Mouse (Mus musculus): ENCODE measurements around the gene Arl14. TPM values are rescaled to one million over a fixed set of nuclear protein-coding genes. Genes with fewer than 3 reads are reported as not detected.
"Not testable (repeated sequence)": the region's sequence is repeated elsewhere in the genome, so short reads cannot be mapped to it uniquely, and the experiment has no call there.

The Arl14 gene
- polyA plus RNA-seq, 1 experiment from 2014 or later = not detected

DNA sequence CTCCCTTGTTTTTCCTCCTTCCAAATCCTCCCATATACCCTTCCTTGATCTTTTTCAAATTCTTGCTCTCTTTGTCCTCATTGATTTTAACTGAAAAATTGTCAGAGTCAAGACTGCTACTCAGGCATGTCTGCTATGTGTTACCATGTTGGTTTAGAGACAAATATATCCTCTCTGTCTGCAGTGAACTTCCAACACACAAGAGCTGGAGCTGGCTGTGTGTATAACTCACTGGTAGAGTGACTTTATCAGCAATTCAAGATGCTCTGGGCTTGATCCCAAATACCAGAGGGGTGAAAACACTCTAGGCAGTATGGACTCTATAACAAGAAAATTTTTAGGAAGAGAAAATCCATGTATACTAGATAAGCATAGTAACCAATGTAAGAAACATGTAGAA, 2.8 kb downstream of the Arl14 start:
- no peaks in the 10 kb centered on the region for H3K4me1 ChIP-seq
- H3K27ac ChIP-seq = no peak overlapping the region
- H3K4me3 ChIP-seq = no peak overlapping the region
- H3K36me3 ChIP-seq = no peaks in the 10 kb centered on the region
- no peaks in the 10 kb centered on the region for H3K9me3 ChIP-seq
- H3K27me3 ChIP-seq (ENCODE audit: insufficient read depth, poor library complexity, severe bottlenecking) = no peaks in the 10 kb centered on the region
- no peak for DNase-seq (ENCODE audit: low spot score)

DNA sequence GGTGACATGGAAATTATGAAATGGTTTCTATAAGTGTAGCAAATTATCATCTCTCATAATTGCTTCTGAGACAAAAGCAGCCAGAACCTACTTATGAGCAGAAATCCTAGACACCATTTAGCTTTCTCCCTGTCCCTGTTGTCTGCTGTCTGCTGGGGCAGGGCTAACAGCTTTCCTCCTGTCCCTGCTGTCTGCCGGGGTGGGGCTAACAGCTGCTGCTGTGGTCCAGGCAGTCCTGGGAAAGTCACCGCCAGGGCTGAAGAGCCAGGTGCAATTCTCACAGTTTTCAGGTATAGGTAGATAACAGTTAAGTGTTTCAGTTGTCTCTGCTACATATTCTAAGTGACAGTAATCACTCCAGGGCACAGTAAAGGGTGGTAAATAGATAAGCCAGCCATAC, 4.3 kb downstream of the Arl14 start:
- no peak for DNase-seq (ENCODE audit: low spot score)
- H3K4me1 ChIP-seq = no peaks in the 10 kb centered on the region
- 61% methylated on average over 2 of the region's 2 CpGs for WGBS

DNA sequence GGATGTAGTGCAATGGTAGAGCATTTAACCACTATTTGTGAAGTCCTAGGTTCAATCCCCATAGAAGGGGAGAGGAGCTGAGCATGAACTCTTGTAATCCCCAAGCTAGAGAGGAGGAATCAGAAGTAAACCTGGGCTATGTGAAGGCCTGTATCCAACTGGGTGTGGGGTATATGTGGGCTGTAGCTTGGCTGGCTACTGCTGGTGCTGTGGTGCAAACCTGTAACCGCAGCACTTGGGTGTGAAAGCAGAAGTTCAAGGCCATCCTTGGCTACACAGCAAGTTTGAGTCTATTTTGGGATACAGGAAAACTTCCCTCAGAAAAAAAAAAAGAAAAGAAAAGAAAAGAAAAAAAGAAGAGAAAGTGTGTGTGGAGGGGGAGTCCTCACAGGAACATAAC, 5.8 kb downstream of the Arl14 start:
- H3K4me3 ChIP-seq = no peak overlapping the region
- no peak for DNase-seq (ENCODE audit: low spot score)
- no peak overlapping the region for H3K27ac ChIP-seq
- no peaks in the 10 kb centered on the region for H3K9me3 ChIP-seq
- no peaks in the 10 kb centered on the region for H3K27me3 ChIP-seq (ENCODE audit: insufficient read depth, poor library complexity, severe bottlenecking)
- no peaks in the 10 kb centered on the region for H3K4me1 ChIP-seq
- 68% methylated on average over 1 of the region's 1 CpGs for WGBS
- no peaks in the 10 kb centered on the region for H3K36me3 ChIP-seq

More for the DNA sequence above, 4.3 kb downstream of the Arl14 start:
- Histone ChIP-seq H3K4me3 (no peak overlapping the region), H3K9me3 (no peaks in the 10 kb centered on the region), H3K27me3 (ENCODE audit: insufficient read depth, poor library complexity, severe bottlenecking) (no peaks in the 10 kb centered on the region), H3K27ac (no peak overlapping the region), H3K36me3 (no peaks in the 10 kb centered on the region)

DNA sequence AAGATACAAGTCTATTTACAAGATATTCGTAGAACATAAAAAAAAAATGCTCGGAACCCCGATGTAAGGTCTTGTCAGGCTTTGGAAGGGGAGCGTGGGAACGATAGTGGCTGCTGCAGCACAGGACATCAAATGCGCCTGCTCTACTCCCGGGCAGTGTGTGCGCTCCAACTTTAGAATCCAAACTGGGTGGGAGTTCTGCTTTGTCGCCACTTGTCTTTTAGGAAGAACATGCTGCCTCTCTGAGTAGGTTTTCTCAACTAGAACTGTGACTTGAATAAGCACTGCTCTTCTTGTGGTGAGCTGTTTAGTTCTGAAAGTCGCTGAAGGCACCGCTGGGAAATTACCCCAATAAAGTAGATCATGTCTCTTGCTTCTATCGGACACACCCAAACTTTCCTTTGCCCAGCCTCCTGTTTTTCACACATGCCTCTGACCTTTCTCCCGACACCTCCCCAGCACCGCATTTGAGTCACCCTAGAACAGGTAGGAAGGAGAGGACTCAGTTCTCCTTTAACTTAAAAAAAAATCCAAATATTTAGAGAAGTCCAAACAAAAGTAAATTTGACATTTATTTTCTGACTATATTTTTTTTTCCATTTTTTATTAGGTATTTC, 9.4 kb downstream of the Arl14 start:
- 86% methylated on average over 14 of the region's 14 CpGs for WGBS
- Histone ChIP-seq H3K4me1 (no peaks in the 10 kb centered on the region), H3K27ac (no peak overlapping the region), H3K27me3 (ENCODE audit: insufficient read depth, poor library complexity, severe bottlenecking) (no peaks in the 10 kb centered on the region), H3K9me3 (no peaks in the 10 kb centered on the region), H3K4me3 (no peak overlapping the region), H3K36me3 (no peaks in the 10 kb centered on the region)
- no peak for DNase-seq (ENCODE audit: low spot score)

DNA sequence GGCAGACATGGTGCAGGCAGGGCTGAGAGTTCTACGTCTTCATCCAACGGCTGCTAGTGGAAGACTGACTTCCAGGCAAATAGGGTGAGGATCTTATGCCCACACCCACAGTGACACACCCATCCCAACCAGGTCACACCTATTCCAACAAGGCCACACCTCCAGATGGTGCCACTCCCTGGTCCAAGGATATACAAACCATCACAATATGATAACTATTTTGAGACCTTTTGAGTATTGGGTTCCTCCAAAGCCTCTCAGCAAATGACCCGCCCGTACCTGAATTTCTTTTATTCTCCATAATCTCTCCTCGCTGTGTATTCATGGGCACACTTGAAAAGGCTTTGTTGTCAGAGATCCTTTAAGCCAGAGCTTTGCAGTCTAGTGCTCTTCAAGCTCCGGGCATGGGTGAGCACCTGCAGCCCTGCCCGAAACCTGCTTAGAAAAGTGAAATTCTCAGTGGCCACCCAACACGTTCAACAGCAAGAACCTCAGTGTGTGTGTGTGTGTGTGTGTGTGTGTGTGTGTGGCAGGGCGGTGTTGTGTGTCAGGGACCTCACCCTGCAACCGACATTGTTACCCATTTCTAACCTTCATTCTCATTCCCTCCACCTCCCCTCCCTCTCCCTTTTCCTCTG, 11.5 kb downstream of the Arl14 start:
- DNase-seq (ENCODE audit: low spot score); H3K4me3 ChIP-seq; H3K4me1 ChIP-seq; H3K27me3 ChIP-seq (ENCODE audit: insufficient read depth, poor library complexity, severe bottlenecking); H3K27ac ChIP-seq; H3K9me3 ChIP-seq; H3K36me3 ChIP-seq: not testable (repeated sequence)
- WGBS = 84% methylated on average over 10 of the region's 10 CpGs

DNA sequence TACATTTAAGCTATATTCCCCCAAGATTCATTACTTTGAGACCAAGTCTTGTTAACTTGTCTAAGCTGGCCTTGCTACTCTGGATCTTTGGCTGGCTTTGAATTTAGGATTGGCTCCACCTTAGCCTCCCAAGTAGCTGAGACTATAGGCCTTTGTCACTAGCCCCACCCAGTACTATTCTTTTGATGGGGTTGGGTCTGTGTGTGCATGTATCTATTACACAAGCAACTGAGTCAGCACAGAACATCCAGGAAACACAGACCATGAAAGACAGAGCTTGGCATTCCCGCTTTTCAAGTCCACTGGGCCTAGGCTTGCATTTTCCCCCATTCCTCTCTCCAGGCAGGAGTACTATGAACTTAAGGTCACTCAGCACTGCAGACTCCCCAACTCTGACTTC, 12.3 kb downstream of the Arl14 start:
- H3K27ac ChIP-seq = no peak overlapping the region
- no peaks in the 10 kb centered on the region for H3K4me1 ChIP-seq
- no peaks in the 10 kb centered on the region for H3K27me3 ChIP-seq (ENCODE audit: insufficient read depth, poor library complexity, severe bottlenecking)
- H3K9me3 ChIP-seq = no peaks in the 10 kb centered on the region
- no peak for DNase-seq (ENCODE audit: low spot score)
- H3K36me3 ChIP-seq = no peaks in the 10 kb centered on the region
- WGBS = 94% methylated on average over 1 of the region's 1 CpGs
- no peak overlapping the region for H3K4me3 ChIP-seq

DNA sequence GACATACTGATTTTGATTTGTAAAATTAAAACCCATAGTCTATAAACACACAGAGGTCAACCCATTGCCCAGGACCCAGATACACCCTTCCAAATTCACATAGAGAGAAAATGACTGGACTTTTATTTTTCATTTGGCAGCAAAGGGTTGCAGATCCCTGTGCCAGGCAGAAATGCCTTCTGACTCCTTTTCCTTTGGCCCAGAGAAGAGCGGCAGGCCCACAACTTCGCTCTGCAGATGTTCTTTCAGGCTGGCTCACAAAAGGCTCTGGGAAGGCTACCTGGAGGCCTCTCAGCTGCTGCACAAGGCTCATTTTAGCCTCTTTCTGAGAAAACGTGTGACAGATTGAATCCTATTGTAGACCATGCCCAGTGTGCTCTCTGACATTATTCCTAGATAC, 13.6 kb downstream of the Arl14 start:
- no peak for DNase-seq (ENCODE audit: low spot score)
- whole genome bisulfite sequencing = 85% methylated on average over 3 of the region's 3 CpGs

DNA sequence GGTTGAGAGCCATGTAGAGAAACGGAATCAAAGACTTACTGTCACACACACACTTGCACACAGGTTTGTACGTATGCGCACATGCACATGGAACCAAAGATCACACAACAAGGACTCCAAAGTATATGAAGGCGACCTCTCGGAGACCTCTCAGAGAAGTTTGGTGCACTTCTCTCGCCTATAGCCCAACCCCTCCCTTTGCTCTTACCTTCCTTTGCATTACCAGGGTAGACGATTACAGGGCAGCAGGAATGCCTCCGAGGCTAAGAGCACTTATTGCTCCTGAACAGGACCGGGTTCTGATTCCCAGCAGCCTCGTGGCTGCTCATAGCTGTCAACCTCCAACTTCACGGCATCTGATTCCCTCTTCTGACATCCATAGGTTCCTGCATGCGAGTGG, 14.3 kb downstream of the Arl14 start:
- Histone ChIP-seq H3K36me3 (no peaks in the 10 kb centered on the region), H3K4me3 (no peak overlapping the region), H3K9me3 (no peaks in the 10 kb centered on the region), H3K27me3 (ENCODE audit: insufficient read depth, poor library complexity, severe bottlenecking) (no peaks in the 10 kb centered on the region), H3K4me1 (no peaks in the 10 kb centered on the region), H3K27ac (no peak overlapping the region)
- no peak for DNase-seq (ENCODE audit: low spot score)
- 87% methylated on average over 12 of the region's 12 CpGs for WGBS

More for the DNA sequence above, 13.6 kb downstream of the Arl14 start:
- Histone ChIP-seq H3K4me3 (no peak overlapping the region), H3K9me3 (no peaks in the 10 kb centered on the region), H3K36me3 (no peaks in the 10 kb centered on the region), H3K27ac (no peak overlapping the region), H3K27me3 (ENCODE audit: insufficient read depth, poor library complexity, severe bottlenecking) (no peaks in the 10 kb centered on the region), H3K4me1 (no peaks in the 10 kb centered on the region)

DNA sequence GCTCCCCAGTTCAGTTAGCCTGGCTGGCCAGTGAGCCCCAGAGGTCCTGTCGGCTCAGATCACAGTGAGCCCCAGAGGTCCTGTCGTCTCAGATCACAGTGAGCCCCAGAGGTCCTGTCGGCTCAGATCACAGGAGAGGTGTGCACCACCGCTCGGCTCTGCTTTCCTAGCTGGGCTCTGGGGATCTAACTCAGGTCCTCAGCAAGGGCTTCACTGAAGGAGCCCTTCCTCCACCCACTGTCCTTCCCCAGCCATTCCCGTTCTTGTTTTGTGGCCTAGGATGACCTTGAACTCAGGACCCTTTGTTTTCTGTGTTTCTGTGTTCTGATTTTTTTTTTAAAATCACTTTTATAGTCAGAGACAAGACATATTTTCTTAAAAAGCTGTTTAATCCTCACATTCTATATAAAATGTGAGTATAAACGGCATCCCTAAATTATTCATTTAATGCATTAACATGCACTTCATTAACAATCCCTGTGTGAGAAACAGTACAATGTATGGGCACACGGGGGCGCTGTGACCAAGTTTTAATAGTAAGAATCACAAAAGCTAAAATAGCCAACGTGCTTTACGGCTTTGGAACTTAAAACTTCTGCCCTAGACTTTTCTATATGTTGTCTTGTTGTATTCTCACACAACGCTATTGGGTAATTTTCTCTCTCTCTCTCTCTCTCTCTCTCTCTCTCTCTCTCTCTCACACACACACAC, 16.1 kb downstream of the Arl14 start:
- no peaks in the 10 kb centered on the region for H3K27me3 ChIP-seq (ENCODE audit: insufficient read depth, poor library complexity, severe bottlenecking)
- WGBS = 47% methylated on average over 12 of the region's 12 CpGs
- no peaks in the 10 kb centered on the region for H3K4me1 ChIP-seq
- H3K4me3 ChIP-seq = no peak overlapping the region
- no peak for DNase-seq (ENCODE audit: low spot score)
- no peaks in the 10 kb centered on the region for H3K9me3 ChIP-seq
- H3K36me3 ChIP-seq = no peaks in the 10 kb centered on the region
- no peak overlapping the region for H3K27ac ChIP-seq

DNA sequence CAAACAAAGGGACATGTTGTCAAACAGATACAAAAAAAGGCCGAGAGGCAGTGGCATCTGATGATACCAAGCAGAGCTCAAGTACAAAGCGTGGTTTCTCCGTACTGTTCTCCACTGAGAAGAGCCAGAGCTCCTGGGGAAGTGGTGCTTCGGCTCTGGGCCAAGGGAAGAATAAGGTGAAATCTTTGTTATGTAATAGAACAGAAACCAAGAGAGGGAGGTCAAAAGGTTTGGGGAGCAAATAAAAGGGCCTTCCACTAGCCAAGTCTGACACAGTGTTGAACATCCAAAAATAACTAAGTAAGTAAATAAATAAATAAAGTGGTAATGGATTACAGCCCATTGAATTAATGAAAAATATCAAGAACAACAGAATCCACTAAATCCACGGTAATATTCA, 17.0 kb downstream of the Arl14 start:
- Histone ChIP-seq H3K27me3 (ENCODE audit: insufficient read depth, poor library complexity, severe bottlenecking) (no peaks in the 10 kb centered on the region), H3K4me1 (no peaks in the 10 kb centered on the region), H3K27ac (no peak overlapping the region), H3K4me3 (no peak overlapping the region), H3K9me3 (no peaks in the 10 kb centered on the region), H3K36me3 (no peaks in the 10 kb centered on the region)
- no peak for DNase-seq (ENCODE audit: low spot score)
- WGBS = 69% methylated on average over 5 of the region's 5 CpGs

DNA sequence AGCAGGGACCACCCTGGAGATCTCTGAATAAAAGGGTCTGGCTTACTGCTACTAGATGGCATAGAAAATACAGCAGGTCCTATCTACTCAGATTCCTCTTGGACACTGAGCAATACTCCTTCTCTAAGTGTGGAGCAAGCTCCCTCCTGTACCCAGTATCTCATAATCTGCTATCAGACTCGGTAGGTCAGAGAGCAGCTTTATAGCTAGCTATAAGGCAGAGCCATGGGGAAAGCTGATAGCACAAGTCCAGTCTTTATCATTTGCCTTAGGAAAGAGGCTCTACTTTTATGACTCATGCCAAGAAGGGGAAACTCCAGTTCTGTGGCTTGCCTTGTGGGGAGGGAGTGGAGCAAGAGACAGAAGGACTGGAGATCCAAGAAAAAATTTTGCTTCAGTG, 18.8 kb downstream of the Arl14 start:
- no peaks in the 10 kb centered on the region for H3K27me3 ChIP-seq (ENCODE audit: insufficient read depth, poor library complexity, severe bottlenecking)
- H3K36me3 ChIP-seq = no peaks in the 10 kb centered on the region
- no peaks in the 10 kb centered on the region for H3K4me1 ChIP-seq
- H3K4me3 ChIP-seq = no peak overlapping the region
- no peak for DNase-seq (ENCODE audit: low spot score)
- no peak overlapping the region for H3K27ac ChIP-seq
- no peaks in the 10 kb centered on the region for H3K9me3 ChIP-seq
- WGBS = 67% methylated on average over 1 of the region's 1 CpGs

DNA sequence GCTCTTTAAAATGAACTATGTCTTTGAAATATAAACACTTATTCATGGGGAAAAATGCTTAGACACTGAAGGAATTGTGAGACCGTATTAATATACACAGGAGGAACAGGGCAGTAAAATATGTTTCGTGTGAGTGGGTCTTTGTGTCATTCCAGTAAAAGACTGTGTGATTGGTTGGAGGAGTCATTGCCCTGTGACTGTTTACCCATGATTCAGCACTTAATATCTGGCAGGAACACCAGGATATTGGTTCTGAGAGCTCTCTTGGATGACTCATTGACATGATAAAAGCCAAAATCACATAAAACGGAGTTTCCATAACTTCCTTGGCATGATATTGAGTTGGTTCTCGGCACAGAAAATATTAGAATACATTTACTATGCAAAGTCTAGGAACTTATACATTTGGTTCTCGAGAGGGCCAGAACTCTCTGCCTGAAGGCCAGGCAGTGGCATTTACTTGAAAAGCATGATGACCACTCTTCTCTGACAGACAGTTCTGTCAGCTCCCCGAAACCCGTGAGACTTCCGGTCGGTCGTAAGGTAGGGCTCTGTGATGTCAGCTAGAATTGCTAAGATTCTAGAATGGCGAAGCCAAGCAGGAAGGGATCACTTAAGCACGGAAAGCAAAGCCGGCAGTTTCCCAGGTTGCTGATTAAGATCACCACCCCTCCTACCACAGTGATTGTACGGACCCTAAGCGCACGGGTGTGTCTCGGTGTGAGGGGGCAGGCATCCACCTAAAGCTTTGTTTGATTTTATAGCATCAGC, 31.1 kb downstream of the Arl14 start:
- Histone ChIP-seq H3K27me3 (ENCODE audit: insufficient read depth, poor library complexity, severe bottlenecking) (no peaks in the 10 kb centered on the region), H3K4me3 (no peak overlapping the region), H3K9me3 (no peaks in the 10 kb centered on the region), H3K27ac (no peak overlapping the region), H3K36me3 (no peaks in the 10 kb centered on the region), H3K4me1 (no peaks in the 10 kb centered on the region)
- no peak for DNase-seq (ENCODE audit: low spot score)
- 83% methylated on average over 17 of the region's 17 CpGs for WGBS

DNA sequence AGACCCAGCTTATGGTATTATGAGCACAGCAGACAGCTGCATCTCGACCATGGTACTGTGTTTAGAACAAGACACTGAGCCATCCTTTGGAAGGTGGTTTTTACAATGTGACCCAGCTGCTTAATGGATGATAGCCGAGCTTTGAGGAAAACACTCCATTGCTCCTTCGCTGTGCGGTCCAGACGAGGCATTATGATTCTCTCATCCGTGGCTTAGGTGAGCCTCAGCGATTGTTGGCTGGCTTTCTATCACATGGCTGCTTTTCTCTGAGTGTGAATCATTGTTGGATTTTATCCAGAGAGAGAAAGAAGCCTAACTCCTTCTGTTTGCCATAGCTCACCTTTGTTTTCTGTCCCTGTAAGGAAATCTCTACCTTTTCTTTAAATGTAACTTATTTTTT, 32.5 kb downstream of the Arl14 start:
- H3K27ac ChIP-seq = no peak overlapping the region
- H3K9me3 ChIP-seq = no peaks in the 10 kb centered on the region
- WGBS = 84% methylated on average over 7 of the region's 7 CpGs

More for the DNA sequence above, 32.5 kb downstream of the Arl14 start:
- no peaks in the 10 kb centered on the region for H3K27me3 ChIP-seq (ENCODE audit: insufficient read depth, poor library complexity, severe bottlenecking)
- no peaks in the 10 kb centered on the region for H3K4me1 ChIP-seq
- DNase-seq (ENCODE audit: low spot score) = no peak
- H3K36me3 ChIP-seq = no peaks in the 10 kb centered on the region
- no peak overlapping the region for H3K4me3 ChIP-seq

All from heart, embryonic 10.5 days (tissue).